Mouse (Mus musculus) forebrain, postnatal 0 days (tissue): Measurements from ENCODE around the gene Gm10840. TPM values are rescaled to one million over a fixed set of nuclear protein-coding genes. Genes with fewer than 3 reads are reported as not detected.

Experiments used
- ATAC-seq: fragments of 200-750 bp; cut with Nextera tagmentation; 2 replicates; pipeline ENCODE4 v1.8.0; 2017; ENCODE audit warnings: mild to moderate bottlenecking, moderate library complexity
- DNase-seq: peaks from one replicate; pipeline ENCODE4 v3.0.0-alpha.2; 2015
- H3K27ac ChIP-seq: fragments of 300-500 bp; sonication (generic); 2 replicates; pipeline ENCODE4 v1.5.1; 2014; ENCODE audit warnings: low read depth, mild to moderate bottlenecking, antibody characterized with exemption, low read length, moderate library complexity, mixed read lengths
- H3K27me3 ChIP-seq: fragments of 300-500 bp; sonication (generic); 2 replicates; pipeline ENCODE4 v1.6.1; 2014; ENCODE audit warnings: mild to moderate bottlenecking, low read length, mixed read lengths; ENCODE audit not compliant: insufficient read depth
- H3K36me3 ChIP-seq: fragments of 300-500 bp; sonication (generic); 2 replicates; pipeline ENCODE4 v1.6.1; 2014; ENCODE audit warnings: mild to moderate bottlenecking, moderate library complexity; ENCODE audit not compliant: insufficient read depth
- H3K4me1 ChIP-seq: fragments of 300-500 bp; sonication (generic); 2 replicates; pipeline ENCODE4 v1.6.1; 2014; ENCODE audit warnings: antibody characterized with exemption; ENCODE audit not compliant: insufficient read depth
- H3K4me2 ChIP-seq: fragments of 300-500 bp; sonication (generic); 2 replicates; pipeline ENCODE4 v1.6.1; 2014; ENCODE audit warnings: low read depth, mild to moderate bottlenecking, moderate library complexity
- H3K4me3 ChIP-seq: fragments of 300-500 bp; sonication (generic); 2 replicates; pipeline ENCODE4 v1.5.1; 2014; ENCODE audit warnings: low read depth, low read length, mixed read lengths
- H3K9ac ChIP-seq: fragments of 300-500 bp; sonication (generic); 2 replicates; pipeline ENCODE4 v1.6.1; 2014; ENCODE audit warnings: mild to moderate bottlenecking
- H3K9me3 ChIP-seq: fragments of 300-500 bp; sonication (generic); 2 replicates; pipeline ENCODE4 v1.6.1; 2016; ENCODE audit warnings: low read length
- CTCF ChIP-seq: sonication (generic); IDR thresholded peaks from 2 replicates; pipeline ENCODE4 v1.5.1; 2016; ENCODE audit warnings: antibody characterized with exemption, control low read depth, low read depth
- WGBS: fragments of 180-500 bp; shearing (Covaris S2); extraction: QIAGEN DNeasy Blood & Tissue Kit; methylation state at CpG from one replicate; pipeline ENCODE4 v1.1.7; 2014; 5-methylcytosine and 5-hydroxymethylcytosine counted together
- polyA plus RNA-seq: library from polyadenylated mRNA; unstranded; fragments of >200 nt; fragmentation: Nextera tagmentation; extraction: Ambion mirVana; gene quantifications from 2 replicates; pipeline ENCODE4 v1.2.1, GENCODE M21; 2015
- total RNA-seq: library from RNA; depleted of rRNA; stranded (reverse); fragments of >200 nt; gene quantifications from 2 replicates; pipeline ENCODE4 v1.2.3, GENCODE M21; 2014

Gene Gm10840
- total and polyA plus RNA-seq, 2 experiments from 2014 or later = 0.67 TPM; not detected in 1

- WGBS = 81% methylated on average over 5 of the region's 5 CpGs
Observed at GRCm38 (mm10) chr11:106174372-106174771, 13.7 kb downstream of the Gm10840 start.

GRCm38 (mm10) chr11:106175081-106175480 lies 14.4 kb downstream of the Gm10840 start:
- Histone ChIP-seq H3K4me1 (no peaks in the 10 kb centered on the region), H3K36me3 (peaks cover 11% of the 10 kb centered on the region; the same call in 1 of the 2 replicates), H3K27ac (no peak overlapping the region), H3K9ac (no peak overlapping the region), H3K4me2 (no peak overlapping the region), H3K27me3 (no peaks in the 10 kb centered on the region), H3K4me3 (no peak overlapping the region), H3K9me3 (no peaks in the 10 kb centered on the region)
- WGBS = 67% methylated on average over 3 of the region's 3 CpGs
- ATAC-seq (no peak), DNase-seq (no peak)
- no peak for TF ChIP-seq CTCF

More at GRCm38 (mm10) chr11:106174372-106174771, 13.7 kb downstream of the Gm10840 start:
- peaks cover 11% of the 10 kb centered on the region; the same call in 1 of the 2 replicates for H3K36me3 ChIP-seq
- no peaks in the 10 kb centered on the region for H3K4me1 ChIP-seq
- H3K9me3 ChIP-seq = no peaks in the 10 kb centered on the region
- no peak overlapping the region for H3K4me3 ChIP-seq
- H3K27ac ChIP-seq = no peak overlapping the region
- no peak overlapping the region for H3K4me2 ChIP-seq
- H3K9ac ChIP-seq = no peak overlapping the region
- DNase-seq (no peak), ATAC-seq (no peak)
- TF ChIP-seq CTCF = no peak
- no peaks in the 10 kb centered on the region for H3K27me3 ChIP-seq

- H3K27ac ChIP-seq = no peak overlapping the region
- no peak overlapping the region for H3K9ac ChIP-seq
- H3K4me2 ChIP-seq = no peak overlapping the region
- no peaks in the 10 kb centered on the region for H3K4me1 ChIP-seq
- DNase-seq = no peak
- no peaks in the 10 kb centered on the region for H3K9me3 ChIP-seq
- no peak for TF ChIP-seq CTCF
- peaks cover 9% of the 10 kb centered on the region; the same call in 1 of the 2 replicates for H3K36me3 ChIP-seq
- no peak for ATAC-seq
- H3K4me3 ChIP-seq = no peak overlapping the region
- H3K27me3 ChIP-seq = no peaks in the 10 kb centered on the region
- WGBS = 91% methylated on average over 5 of the region's 5 CpGs
Observed at GRCm38 (mm10) chr11:106176372-106176771, 15.7 kb downstream of the Gm10840 start.

- Histone ChIP-seq H3K4me1 (no peaks in the 10 kb centered on the region), H3K27me3 (no peaks in the 10 kb centered on the region), H3K4me2 (no peak overlapping the region), H3K4me3 (no peak overlapping the region), H3K9me3 (no peaks in the 10 kb centered on the region), H3K36me3 (0 out of 2 replicates have a peak, but pooled peaks cover under 1% of the 10 kb centered on the region), H3K9ac (no peak overlapping the region), H3K27ac (no peak overlapping the region)
- no peak for DNase-seq
- no peak for ATAC-seq
- 80% methylated on average over 5 of the region's 5 CpGs for WGBS
- no peak for TF ChIP-seq CTCF
Observed at GRCm38 (mm10) chr11:106178036-106178782, 17.6 kb downstream of the Gm10840 start.

- DNase-seq (no peak), ATAC-seq (peak; percentile 25; the same call in 1 of the 2 replicates)
- no peak overlapping the region for H3K4me3 ChIP-seq
- H3K9ac ChIP-seq = no peak overlapping the region
- peaks cover 4% of the 10 kb centered on the region; the same call in 1 of the 2 replicates for H3K36me3 ChIP-seq
- H3K4me2 ChIP-seq = no peak overlapping the region
- no peaks in the 10 kb centered on the region for H3K27me3 ChIP-seq
- 72% methylated on average over 7 of the region's 7 CpGs for WGBS
- H3K4me1 ChIP-seq = no peaks in the 10 kb centered on the region
- H3K27ac ChIP-seq = no peak overlapping the region
- no peak for TF ChIP-seq CTCF
- H3K9me3 ChIP-seq = no peaks in the 10 kb centered on the region
Observed at GRCm38 (mm10) chr11:106179711-106180448, 19.2 kb downstream of the Gm10840 start.

GRCm38 (mm10) chr11:106180449-106180801 lies 19.8 kb downstream of the Gm10840 start:
- Histone ChIP-seq H3K4me2 (no peak overlapping the region), H3K27ac (no peak overlapping the region), H3K4me1 (no peaks in the 10 kb centered on the region), H3K36me3 (peaks cover 4% of the 10 kb centered on the region), H3K9ac (no peak overlapping the region), H3K27me3 (no peaks in the 10 kb centered on the region), H3K9me3 (no peaks in the 10 kb centered on the region), H3K4me3 (no peak overlapping the region)
- TF ChIP-seq CTCF = no peak
- DNase-seq (no peak), ATAC-seq (no peak)
- 96% methylated on average over 2 of the region's 2 CpGs for WGBS

GRCm38 (mm10) chr11:106187326-106187725 lies 26.7 kb downstream of the Gm10840 start:
- 96% methylated on average over 4 of the region's 4 CpGs for whole genome bisulfite sequencing
- no peaks in the 10 kb centered on the region for H3K27me3 ChIP-seq
- TF ChIP-seq CTCF = no peak

More at GRCm38 (mm10) chr11:106187326-106187725, 26.7 kb downstream of the Gm10840 start:
- H3K9me3 ChIP-seq = no peaks in the 10 kb centered on the region
- H3K4me1 ChIP-seq = 0 out of 2 replicates have a peak, but pooled peaks cover under 1% of the 10 kb centered on the region
- no peak overlapping the region for H3K9ac ChIP-seq
- no peak overlapping the region for H3K4me3 ChIP-seq
- no peak overlapping the region for H3K4me2 ChIP-seq
- DNase-seq = no peak
- no peak overlapping the region for H3K27ac ChIP-seq
- peaks cover 10% of the 10 kb centered on the region for H3K36me3 ChIP-seq
- ATAC-seq = no peak
